Mouse (Mus musculus): ENCODE data around the gene Eng.

Gene Eng

DNA sequence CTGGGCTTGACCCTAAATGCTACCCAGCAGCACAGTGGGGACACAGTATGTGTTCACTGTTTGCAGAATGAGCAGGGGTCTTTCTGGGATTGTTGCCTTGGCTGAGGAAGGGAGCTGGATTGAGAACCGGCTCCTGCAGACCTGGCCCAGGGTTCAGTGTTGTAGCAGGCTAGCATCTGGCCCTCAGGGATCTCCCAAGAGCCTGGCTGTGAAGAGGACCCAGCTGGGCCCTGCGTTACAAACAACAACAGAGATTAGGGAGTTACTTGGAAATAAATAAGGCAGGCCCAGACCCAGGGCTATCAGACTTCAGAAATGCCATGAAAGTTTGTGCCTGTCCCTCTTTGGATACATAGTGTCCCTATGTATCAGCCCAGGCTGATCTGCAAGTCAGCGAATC is 748 bp upstream of the Eng start:
- no peak for DNase-seq

GRCm38 (mm10) chr2:32647366-32647765 is 971 bp downstream of the Eng start:
- no peak for DNase-seq

- DNase-seq = no peak
Observed at GRCm38 (mm10) chr2:32653764-32654163, 7.4 kb downstream of the Eng start.

DNA sequence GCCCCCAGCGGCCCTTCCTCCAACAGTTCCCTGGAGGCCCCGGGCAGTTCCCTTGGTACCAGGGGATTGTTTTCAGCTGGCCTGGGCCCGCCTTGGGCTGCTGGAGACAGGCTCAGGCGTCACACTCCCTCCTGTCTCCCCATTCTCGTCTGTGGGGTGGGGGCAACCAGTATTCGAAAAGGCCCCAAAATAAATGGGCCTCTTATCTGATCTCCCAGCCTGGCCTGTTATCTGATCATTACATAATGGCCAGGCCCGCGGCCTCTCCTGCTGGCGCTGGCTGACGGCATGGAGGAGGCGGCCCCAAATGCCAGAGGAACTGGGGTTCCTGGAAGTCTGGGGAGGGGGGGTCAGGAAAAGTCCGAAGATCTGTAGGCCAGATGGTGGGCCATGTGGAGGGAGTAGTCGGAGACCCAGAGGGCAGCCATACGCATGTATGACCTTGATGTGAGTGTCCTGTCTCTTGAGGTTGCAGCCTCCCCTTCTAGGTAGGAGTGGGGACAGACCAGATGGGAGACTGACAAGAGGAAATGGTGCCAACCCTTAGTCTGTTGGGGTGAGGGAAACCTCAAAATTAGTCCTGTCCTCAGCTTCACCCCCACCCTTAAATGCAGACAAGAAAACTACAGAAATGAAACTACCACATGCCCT is 8.5 kb downstream of the Eng start:
- no peak for DNase-seq

- no peak for DNase-seq
Observed at GRCm38 (mm10) chr2:32655394-32655744, 9.0 kb downstream of the Eng start.

DNA sequence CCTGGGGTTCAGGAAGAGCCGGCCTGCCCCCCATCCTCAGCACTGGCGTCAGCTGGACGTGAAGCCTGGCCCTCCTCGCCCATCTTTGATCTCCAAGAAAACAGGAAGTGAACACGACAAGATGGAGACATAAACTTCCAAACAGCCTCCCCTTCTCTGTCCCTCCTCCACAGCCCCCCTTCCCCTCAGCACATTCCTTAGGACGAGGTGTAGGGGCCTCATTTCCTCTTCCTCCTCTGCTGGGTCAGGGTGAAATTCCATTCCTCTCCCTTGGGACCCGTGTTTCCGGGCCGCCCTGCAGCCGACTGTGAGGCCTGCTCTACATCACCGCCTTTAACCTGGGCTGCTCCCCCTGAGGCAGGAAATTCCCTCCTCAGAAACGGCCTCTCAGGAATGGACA is 9.4 kb downstream of the Eng start:
- DNase-seq = no peak

- no peak for DNase-seq
Observed at GRCm38 (mm10) chr2:32658873-32659272, 12.5 kb downstream of the Eng start.

DNA sequence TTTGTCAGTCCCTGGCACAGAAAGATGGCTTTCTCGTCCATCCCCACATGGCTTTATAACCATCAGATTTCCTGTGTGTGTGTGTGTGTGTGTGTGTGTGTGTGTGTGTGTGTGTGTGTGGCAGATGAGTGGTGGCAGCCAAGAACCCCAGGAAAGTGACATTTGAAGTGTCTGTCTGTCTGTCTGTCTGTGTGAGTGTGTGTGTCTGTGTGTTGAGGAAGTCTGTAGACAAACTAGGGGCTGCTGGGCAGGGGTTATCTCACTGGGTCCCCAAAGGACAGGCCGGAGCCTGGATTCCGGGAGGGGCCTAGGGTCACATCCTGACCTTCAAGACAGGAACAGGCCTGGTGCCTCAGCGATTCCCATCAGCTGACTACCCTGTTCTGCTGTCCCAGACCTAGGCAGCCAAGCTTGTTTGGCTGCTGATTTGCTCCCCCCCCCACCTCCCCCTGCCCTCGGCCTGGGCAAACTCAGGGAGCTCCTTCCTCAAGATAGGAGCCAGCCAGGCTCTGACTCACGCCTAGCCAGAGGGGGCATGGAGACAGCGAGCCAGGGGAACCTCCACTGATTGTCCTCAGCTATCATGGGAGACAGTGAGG is 15.2 kb downstream of the Eng start:
- no peak for DNase-seq

- DNase-seq = no peak
Observed at GRCm38 (mm10) chr2:32662291-32662690, 15.9 kb downstream of the Eng start.

DNA sequence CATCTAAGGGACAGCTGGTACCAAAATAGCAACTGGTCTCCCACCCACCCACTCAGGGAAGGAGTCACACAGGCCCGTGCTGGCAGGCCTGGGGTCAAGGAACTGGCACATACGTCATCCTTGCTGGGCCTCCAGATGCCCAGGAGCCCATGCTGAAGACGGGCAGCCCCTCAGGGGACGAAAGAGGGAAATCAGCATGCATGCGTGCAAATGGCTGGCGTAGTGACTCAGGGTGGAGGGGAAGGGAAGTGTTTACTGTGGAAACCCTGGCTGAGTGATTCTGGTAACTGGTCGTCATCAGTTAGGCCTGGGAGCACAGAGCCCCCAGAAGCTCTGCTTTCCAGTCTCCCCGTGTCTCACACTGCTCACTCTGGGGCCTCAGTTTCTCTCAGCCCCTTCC is 18.9 kb downstream of the Eng start:
- no peak for DNase-seq

DNA sequence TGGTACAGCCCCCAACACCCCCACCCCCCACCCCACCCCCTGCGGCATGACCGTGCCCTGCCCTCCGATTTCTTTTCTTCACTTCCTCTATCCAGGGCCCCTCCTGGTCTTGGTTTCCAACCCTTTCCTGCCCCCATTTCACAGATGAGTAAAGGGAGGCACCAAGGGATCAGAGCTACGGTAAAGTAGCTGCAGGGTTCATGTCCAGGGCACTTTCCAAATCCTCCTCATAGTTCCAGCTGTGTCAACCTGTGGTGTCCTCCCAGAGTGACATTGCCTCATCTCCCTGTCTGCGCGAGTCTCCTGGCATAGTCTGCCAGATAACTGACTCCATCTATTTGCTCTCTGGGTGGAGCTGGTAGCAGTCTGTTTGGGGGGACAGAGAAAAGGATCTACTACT is 19.5 kb downstream of the Eng start:
- DNase-seq = no peak

GRCm38 (mm10) chr2:32667775-32668174 is 21.4 kb downstream of the Eng start:
- no peak for DNase-seq

DNA sequence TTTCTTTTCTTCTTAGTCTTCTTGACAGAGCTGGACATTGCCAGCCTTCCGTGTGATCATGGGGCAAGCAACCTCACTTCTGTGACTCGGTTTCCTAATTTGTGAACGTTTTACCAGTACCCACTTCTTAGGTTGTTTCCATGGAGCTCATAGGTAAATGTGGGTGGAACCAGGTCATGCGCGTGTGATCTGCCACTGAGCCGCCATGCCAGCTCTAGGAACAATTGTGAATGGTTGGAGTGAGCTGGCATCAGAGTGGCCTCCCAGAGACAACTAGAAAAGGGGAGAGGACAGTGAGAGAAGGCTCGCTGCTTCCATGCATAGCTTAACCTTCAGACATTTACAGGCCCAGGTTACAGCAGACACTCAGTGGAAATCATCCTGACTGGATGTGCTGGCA is 21.8 kb downstream of the Eng start:
- DNase-seq = no peak

DNA sequence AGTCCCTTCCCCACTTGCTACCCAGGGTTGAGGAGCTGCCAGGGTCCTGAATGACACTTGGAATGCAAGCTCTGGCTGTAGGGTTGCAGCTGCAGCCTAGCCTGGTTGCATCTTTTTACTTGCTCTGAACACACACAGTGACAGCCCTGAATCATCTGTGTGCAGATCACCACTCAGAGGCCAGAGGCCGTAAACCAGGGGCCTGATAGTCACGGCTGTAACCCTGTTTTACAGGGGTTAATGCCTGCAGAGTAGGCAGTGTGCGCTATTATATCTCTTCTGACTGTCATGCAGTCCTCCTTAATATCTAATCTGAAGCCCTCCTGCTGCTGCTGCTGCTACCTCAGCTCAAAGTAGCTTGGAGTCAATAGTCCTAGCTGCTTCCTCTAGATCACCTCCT is 23.5 kb downstream of the Eng start:
- DNase-seq = no peak

- DNase-seq = no peak
Observed at GRCm38 (mm10) chr2:32671147-32671546, 24.8 kb downstream of the Eng start.

- no peak for DNase-seq
Observed at GRCm38 (mm10) chr2:32671907-32672595, 25.7 kb downstream of the Eng start.

GRCm38 (mm10) chr2:32673176-32673917 is 27.0 kb downstream of the Eng start:
- DNase-seq = no peak

GRCm38 (mm10) chr2:32676821-32677220 is 30.4 kb downstream of the Eng start:
- no peak for DNase-seq

- no peak for DNase-seq
Observed at GRCm38 (mm10) chr2:32677683-32678082, 31.3 kb downstream of the Eng start.

DNA sequence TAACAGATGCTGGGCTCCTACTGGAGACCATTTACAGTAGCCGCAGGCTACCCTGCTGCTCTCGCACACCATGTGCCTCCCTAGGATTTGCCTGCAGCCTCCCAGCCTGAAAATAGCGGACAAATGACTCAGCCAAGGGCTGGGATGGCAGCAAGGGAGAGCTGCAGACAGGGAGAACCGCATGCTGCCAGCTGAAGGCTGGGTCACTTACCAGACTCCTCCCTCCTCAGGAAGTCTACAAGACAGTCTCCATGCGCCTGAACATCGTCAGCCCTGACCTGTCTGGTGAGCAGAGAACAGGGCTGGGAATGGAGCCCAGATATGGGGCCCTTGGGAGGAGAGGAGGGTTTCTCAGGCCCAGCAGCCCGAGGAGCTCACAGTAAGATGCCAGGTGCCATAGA is 33.7 kb downstream of the Eng start:
- DNase-seq = peak; percentile 81

DNA sequence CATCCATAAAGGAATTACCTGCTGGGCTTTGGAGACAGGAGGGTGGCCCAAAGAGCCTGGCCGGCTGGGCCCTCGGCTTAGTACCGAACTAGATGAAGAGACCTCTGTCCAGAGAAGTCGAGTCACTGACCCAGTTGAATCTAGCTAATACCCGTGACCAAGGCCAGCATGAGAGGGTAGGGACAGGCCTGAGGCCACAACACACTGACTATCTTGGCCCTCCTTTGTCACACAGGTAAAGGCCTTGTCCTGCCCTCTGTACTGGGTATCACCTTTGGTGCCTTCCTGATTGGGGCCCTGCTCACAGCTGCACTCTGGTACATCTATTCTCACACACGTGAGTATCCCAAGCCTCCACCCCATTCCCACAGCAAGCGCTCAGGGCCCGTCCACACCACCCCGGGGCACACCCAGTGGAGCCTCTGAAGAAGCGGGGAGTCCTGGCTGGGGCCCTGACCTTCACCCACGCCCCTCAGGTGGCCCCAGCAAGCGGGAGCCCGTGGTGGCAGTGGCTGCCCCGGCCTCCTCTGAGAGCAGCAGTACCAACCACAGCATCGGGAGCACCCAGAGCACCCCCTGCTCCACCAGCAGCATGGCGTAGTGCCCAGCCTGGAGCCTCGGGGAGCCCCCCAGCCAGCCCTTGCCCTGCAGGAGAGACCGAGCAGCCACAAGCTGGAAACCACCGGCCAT is 34.7 kb downstream of the Eng start:
- no peak for DNase-seq

- DNase-seq = no peak
Observed at GRCm38 (mm10) chr2:32681754-32682153, 35.4 kb downstream of the Eng start.

GRCm38 (mm10) chr2:32682721-32683417 is 36.5 kb downstream of the Eng start:
- DNase-seq = no peak

Data from right cerebral cortex, adult 18-20 months (tissue).